Mouse (Mus musculus) testis, postnatal 14 days (tissue): Measurements from ENCODE around the gene Sprr2i.

Source experiments
- DNase-seq: peaks from one replicate; pipeline ENCODE4 v3.0.0; 2021; ENCODE audit warnings: low spot score

Gene Sprr2i

GRCm38 (mm10) chr3:92407691-92408090 lies at the start of gene Sprr2i:
Gene Sprr2i (plus strand): TSS chr3:92407991.
- DNase-seq: no peak

GRCm38 (mm10) chr3:92361619-92362018 lies 46.2 kb upstream of the Sprr2i start:
- no peak for DNase-seq

- DNase-seq: no peak
Observed at GRCm38 (mm10) chr3:92364887-92365286, 42.9 kb upstream of the Sprr2i start, which contains the start of gene Sprr2f. Gene Sprr2f (plus strand): TSS chr3:92365187.

GRCm38 (mm10) chr3:92373613-92374012 lies 34.2 kb upstream of the Sprr2i start:
- no peak for DNase-seq

- no peak for DNase-seq
Observed at GRCm38 (mm10) chr3:92385385-92385784, 22.4 kb upstream of the Sprr2i start, which contains the start of gene Sprr2h. Gene Sprr2h (plus strand): TSS chr3:92385685.

GRCm38 (mm10) chr3:92394301-92394700 lies 13.5 kb upstream of the Sprr2i start:
- DNase-seq: no peak

- no peak for DNase-seq
Observed at GRCm38 (mm10) chr3:92417782-92418181, 10.0 kb downstream of the Sprr2i start, which contains the start of gene Sprr2j-ps. Gene Sprr2j-ps (plus strand): TSS chr3:92418082.

- DNase-seq: no peak
Observed at GRCm38 (mm10) chr3:92429323-92429722, 21.5 kb downstream of the Sprr2i start, which contains the start of gene Gm9774. Gene Gm9774 (minus strand): TSS chr3:92429423.

- DNase-seq: no peak
Observed at GRCm38 (mm10) chr3:92432282-92432681, 24.5 kb downstream of the Sprr2i start, which contains the start of gene Sprr2k. Gene Sprr2k (plus strand): TSS chr3:92432582.

- no peak for DNase-seq
Observed at GRCm38 (mm10) chr3:92438689-92439088, 30.9 kb downstream of the Sprr2i start, which contains the start of gene Sprr1b. Gene Sprr1b (minus strand): TSS chr3:92438789.

GRCm38 (mm10) chr3:92440177-92440576 lies 32.4 kb downstream of the Sprr2i start:
- DNase-seq: no peak

GRCm38 (mm10) chr3:92455151-92455550 lies 47.4 kb downstream of the Sprr2i start:
- no peak for DNase-seq

- no peak for DNase-seq
Observed at GRCm38 (mm10) chr3:92458620-92459019, 50.8 kb downstream of the Sprr2i start, which contains the start of gene Sprr3. Gene Sprr3 (minus strand): TSS chr3:92458720.
